Mouse (Mus musculus) erythroblast, adult 5-6 weeks (primary cell): ENCODE results near the gene Tmem216. TPM values are rescaled to one million over a fixed set of nuclear protein-coding genes. Genes with fewer than 3 reads are reported as not detected.
A peak's percentile ranks its signal among the peaks of the same experiment; 100 is the strongest.

Source experiments
- ATAC-seq: replicated peaks from 2 replicates; pipeline ENCODE4 v1.8.0; 2016; ENCODE audit warnings: moderate number of reproducible peaks, mild to moderate bottlenecking, moderate TSS enrichment, inconsistent platforms; ENCODE audit not compliant: poor library complexity, low FRiP score, severe bottlenecking
- total RNA-seq, 2 experiments: library from RNA; stranded (forward) in 1 of 2; stranded (reverse) in 1 of 2; fragments of 150-400 nt in 1 of 2; fragments of 200-764, 138-1000 nt in 1 of 2; gene quantifications; 2 replicates each; pipeline versions ENCODE4 v1.2.3 to v1.2.4; 2015 to 2017; ENCODE audit warnings: low replicate concordance in 2 of 2

The Tmem216 gene
- total RNA-seq, 2 experiments from 2014 or later, result 9.6 to 21.6 TPM

DNA sequence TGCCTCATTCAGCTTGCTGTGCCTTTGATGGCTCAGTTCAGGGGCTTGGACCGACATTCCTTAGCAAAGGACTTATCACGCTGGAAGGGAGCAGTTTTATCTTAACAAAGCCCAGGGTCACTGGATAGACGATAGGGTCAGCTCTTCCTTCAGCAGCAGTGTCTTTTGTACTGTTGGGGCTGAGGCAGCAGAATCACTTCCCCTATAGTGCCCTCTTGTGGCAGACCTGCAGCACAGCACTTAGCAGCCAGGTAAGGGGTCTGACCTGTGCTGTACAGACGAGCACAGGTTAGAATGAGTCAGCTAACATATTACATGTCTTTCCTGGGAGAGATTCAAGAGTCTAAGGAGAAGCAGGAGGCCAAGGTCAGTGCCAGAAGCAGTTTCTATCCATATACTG is 53.5 kb downstream of the Tmem216 start:
- ATAC-seq, result peak; percentile 87

- no peak for ATAC-seq
These were observed 55.5 kb downstream of the Tmem216 start for GRCm38 (mm10) chr19:10500581-10500980.

DNA sequence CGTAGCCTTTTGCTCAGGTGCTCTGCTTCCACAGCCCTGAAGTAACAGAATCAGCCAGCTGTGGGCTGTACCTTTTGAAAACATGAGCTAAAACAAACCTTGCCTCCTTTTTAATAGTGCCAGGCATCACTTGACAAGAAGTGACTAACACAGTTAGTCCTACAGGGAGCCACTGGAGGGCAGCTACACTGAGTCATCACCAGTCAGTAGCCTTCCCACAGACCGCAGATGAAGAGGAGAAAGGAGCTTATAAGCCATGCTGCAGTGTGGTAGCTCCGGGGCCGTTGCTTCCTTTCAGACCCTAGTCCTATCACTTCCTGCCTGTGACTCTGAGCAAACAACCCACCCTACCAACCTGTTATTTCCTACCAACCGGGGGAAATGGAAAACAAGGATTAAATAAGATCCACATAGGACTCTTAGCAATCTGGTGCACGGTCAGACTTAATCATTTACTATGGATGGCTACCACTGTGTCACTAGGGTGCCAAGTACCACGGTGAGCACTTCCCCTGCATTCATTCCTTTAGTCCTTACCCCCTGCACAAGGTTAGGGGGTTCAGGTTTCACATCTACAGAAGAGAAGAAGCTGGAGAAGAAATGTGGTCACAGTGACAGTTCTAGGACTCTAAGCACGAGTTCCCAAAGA is 58.4 kb downstream of the Tmem216 start:
- no peak for ATAC-seq

- no peak for ATAC-seq
These were observed 59.1 kb downstream of the Tmem216 start for GRCm38 (mm10) chr19:10496976-10497375.

DNA sequence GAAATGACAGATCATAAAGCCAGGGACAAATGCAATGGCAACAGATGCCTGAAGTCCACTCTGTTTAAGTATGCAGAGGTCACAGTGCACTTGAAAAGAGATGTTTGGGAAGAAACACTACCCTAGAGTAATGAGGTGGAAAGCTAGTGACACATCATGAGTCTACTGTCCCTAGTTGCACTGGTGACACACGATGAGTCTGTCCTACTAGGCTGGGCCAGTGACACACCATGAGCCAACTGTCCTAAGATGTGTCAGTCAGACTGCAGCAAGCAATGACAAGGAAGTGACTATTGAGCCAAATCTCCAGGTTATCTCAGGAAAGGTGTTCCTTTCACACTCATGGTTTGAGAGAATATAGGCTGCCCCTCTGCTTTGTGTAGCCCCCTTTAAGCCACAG is 60.4 kb downstream of the Tmem216 start:
- no peak for ATAC-seq

DNA sequence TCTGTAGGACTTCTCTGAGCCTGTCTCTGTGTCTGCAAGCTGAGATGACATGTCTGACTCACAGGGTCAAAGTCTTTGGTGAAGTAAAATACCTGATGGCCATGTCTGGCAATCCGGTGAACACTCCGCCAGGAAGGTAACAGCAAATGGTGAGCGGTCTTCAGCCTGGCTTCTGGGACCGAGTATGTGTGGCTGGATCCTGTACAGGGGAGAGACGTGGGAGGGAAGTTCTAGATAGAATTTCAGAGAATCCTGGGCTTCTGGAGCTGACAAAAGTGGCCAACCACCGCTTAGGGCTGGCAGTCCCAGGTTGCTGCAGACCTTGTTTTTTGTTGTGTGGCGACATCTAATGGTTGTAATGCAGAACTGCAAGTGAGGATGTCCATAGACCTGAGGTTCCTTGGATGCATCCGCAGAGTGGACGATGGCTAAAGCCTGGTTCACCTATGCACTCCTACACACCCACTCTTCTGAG is 69.7 kb downstream of the Tmem216 start:
- peak; percentile 75 for ATAC-seq

Other genes starting within 250 kb of the Tmem216 start
- gene Syt7, start 167.1 kb downstream of the Tmem216 start, total RNA-seq (2015; ENCODE audit: low replicate concordance), result not detected in 2 replicates
- not detected in 2 replicates for gene Syt7, start 167.1 kb downstream of the Tmem216 start, total RNA-seq (2017; ENCODE audit: low replicate concordance)
- not detected in 2 replicates for gene Lrrc10b, start 98.8 kb downstream of the Tmem216 start, total RNA-seq (2015; ENCODE audit: low replicate concordance)
- not detected in 2 replicates for gene Lrrc10b, start 98.8 kb downstream of the Tmem216 start, total RNA-seq (2017; ENCODE audit: low replicate concordance)
- not detected in 2 replicates for gene Ppp1r32, start 73.3 kb downstream of the Tmem216 start, total RNA-seq (2015; ENCODE audit: low replicate concordance)
- gene Ppp1r32, start 73.3 kb downstream of the Tmem216 start, total RNA-seq (2017; ENCODE audit: low replicate concordance), result 0.94 TPM in 1 of 2 replicates, not detected in the other
- gene Cpsf7, start 31.0 kb downstream of the Tmem216 start, total RNA-seq (2015; ENCODE audit: low replicate concordance), result 18.4 and 27.1 TPM in 2 replicates
- gene Cpsf7, start 31.0 kb downstream of the Tmem216 start, total RNA-seq (2017; ENCODE audit: low replicate concordance), result 20.4 and 20.8 TPM in 2 replicates
- gene Sdhaf2, start 30.1 kb downstream of the Tmem216 start, total RNA-seq (2015; ENCODE audit: low replicate concordance), result 21.5 and 35.4 TPM in 2 replicates
- gene Sdhaf2, start 30.1 kb downstream of the Tmem216 start, total RNA-seq (2017; ENCODE audit: low replicate concordance), result 20.1 and 34.9 TPM in 2 replicates
- 10.2 and 13.8 TPM in 2 replicates for gene Cyb561a3, start 20.9 kb upstream of the Tmem216 start, total RNA-seq (2015; ENCODE audit: low replicate concordance)
- gene Cyb561a3, start 20.9 kb upstream of the Tmem216 start, total RNA-seq (2017; ENCODE audit: low replicate concordance), result 6.7 and 7.7 TPM in 2 replicates
- gene Tmem138, start 21.1 kb upstream of the Tmem216 start, total RNA-seq (2015; ENCODE audit: low replicate concordance), result 1.7 and 4.8 TPM in 2 replicates
- 1.8 and 4.9 TPM in 2 replicates for gene Tmem138, start 21.1 kb upstream of the Tmem216 start, total RNA-seq (2017; ENCODE audit: low replicate concordance)
- 49.6 and 78.4 TPM in 2 replicates for gene Ddb1, start 49.1 kb upstream of the Tmem216 start, total RNA-seq (2015; ENCODE audit: low replicate concordance)
- gene Ddb1, start 49.1 kb upstream of the Tmem216 start, total RNA-seq (2017; ENCODE audit: low replicate concordance), result 197 and 283 TPM in 2 replicates
- 1.5 and 2.1 TPM in 2 replicates for gene Tkfc, start 49.4 kb upstream of the Tmem216 start, total RNA-seq (2015; ENCODE audit: low replicate concordance)
- 1.1 TPM in 2 replicates for gene Tkfc, start 49.4 kb upstream of the Tmem216 start, total RNA-seq (2017; ENCODE audit: low replicate concordance)
- not detected in 2 replicates for gene Vwce, start 78.0 kb upstream of the Tmem216 start, total RNA-seq (2015; ENCODE audit: low replicate concordance)
- not detected in 2 replicates for gene Vwce, start 78.0 kb upstream of the Tmem216 start, total RNA-seq (2017; ENCODE audit: low replicate concordance)
- gene Pga5, start 121.8 kb upstream of the Tmem216 start, total RNA-seq (2015; ENCODE audit: low replicate concordance), result not detected in 2 replicates
- not detected in 2 replicates for gene Pga5, start 121.8 kb upstream of the Tmem216 start, total RNA-seq (2017; ENCODE audit: low replicate concordance)
- 7.9 and 8.6 TPM in 2 replicates for gene Vps37c, start 132.5 kb upstream of the Tmem216 start, total RNA-seq (2015; ENCODE audit: low replicate concordance)
- gene Vps37c, start 132.5 kb upstream of the Tmem216 start, total RNA-seq (2017; ENCODE audit: low replicate concordance), result 2.9 and 4.7 TPM in 2 replicates
- not detected in 2 replicates for gene Cd5, start 182.8 kb upstream of the Tmem216 start, total RNA-seq (2015; ENCODE audit: low replicate concordance)
- gene Cd5, start 182.8 kb upstream of the Tmem216 start, total RNA-seq (2017; ENCODE audit: low replicate concordance), result 0.17 TPM in 1 of 2 replicates, not detected in the other